Mouse (Mus musculus): ENCODE results near the gene Fxyd3. TPM values are rescaled to one million over a fixed set of nuclear protein-coding genes. Genes with fewer than 3 reads are reported as not detected.
A peak's percentile ranks its signal among the peaks of the same experiment; 100 is the strongest.

The Fxyd3 gene
- polyA plus RNA-seq, 1 experiment from 2014 or later = not detected

DNA sequence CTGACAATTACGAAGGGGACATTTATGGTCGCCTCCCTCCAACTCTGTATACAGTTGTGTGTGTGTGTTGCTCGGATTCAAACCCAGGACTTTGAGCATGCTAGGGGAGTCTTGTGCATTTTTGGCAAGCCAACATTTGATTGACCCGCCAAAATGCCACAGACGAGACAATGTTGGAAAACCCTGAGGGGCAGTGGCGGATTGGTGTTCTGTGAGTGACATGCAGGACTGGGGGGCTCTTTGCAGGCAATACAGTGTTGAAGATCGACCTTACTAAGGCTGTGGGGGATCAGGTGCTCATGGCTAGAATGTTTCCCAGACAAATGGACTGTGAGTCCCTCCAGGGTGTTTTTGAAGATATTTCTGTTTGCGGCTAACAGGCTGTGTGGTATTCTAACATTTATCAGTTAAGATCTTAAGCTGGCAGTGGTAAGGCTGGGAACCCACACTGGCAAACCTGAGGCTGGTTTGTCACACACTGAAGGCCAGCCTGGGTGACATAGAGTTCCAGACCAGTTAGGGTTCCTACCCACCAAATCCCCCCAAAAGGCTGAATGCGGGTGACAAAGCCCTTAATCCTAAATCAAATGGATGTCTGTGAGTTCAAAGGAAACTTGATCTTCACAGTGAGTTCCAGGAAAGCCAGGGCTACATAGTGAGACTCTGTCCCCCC lies 20.5 kb upstream of the Fxyd3 start:
- Histone ChIP-seq H3K9ac (no peak overlapping the region), H3K27me3 (replicated peaks) (no peaks in the 10 kb centered on the region), H3K27ac (no peak overlapping the region), H3K4me2 (no peak overlapping the region), H3K36me3 (replicated peaks) (no peaks in the 10 kb centered on the region), H3K4me1 (no peaks in the 10 kb centered on the region), H3K4me3 (no peak overlapping the region), H3K9me3 (no peaks in the 10 kb centered on the region)
- 0 out of 2 replicates have a peak, but pooled peaks have one; percentile 22 for ATAC-seq (replicated peaks)
- WGBS = 70% methylated on average over 9 of the region's 9 CpGs

GRCm38 (mm10) chr7:31094774-31095501 lies 18.4 kb upstream of the Fxyd3 start:
- H3K36me3 ChIP-seq (replicated peaks) = no peaks in the 10 kb centered on the region
- no peak overlapping the region for H3K4me3 ChIP-seq
- no peak for ATAC-seq (replicated peaks)
- 25% methylated on average over 12 of the region's 12 CpGs for WGBS
- no peak overlapping the region for H3K9ac ChIP-seq
- H3K9me3 ChIP-seq = no peaks in the 10 kb centered on the region
- no peaks in the 10 kb centered on the region for H3K27me3 ChIP-seq (replicated peaks)
- H3K4me2 ChIP-seq = no peak overlapping the region
- H3K27ac ChIP-seq = no peak overlapping the region
- no peaks in the 10 kb centered on the region for H3K4me1 ChIP-seq

DNA sequence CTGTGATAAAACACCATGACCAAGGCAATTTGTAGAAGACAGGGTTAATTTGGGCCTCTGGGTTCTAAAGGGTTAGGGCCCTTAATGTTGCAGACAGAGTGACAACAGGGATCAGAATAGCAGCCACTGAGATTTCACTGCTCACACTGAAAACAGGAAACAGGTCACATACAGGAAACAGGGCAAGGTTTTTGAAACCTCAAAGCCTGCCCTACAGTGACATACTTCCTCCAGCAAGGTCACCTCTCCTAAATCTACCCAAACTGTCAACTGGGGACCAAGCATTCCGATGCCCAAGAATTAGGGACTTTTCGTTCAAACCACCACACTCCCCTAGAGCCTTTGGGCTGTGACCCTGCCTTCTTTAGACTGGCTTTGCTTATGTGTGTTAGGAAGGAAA lies 13.2 kb upstream of the Fxyd3 start:
- Histone ChIP-seq H3K36me3 (replicated peaks) (no peaks in the 10 kb centered on the region), H3K9me3 (no peaks in the 10 kb centered on the region), H3K9ac (no peak overlapping the region), H3K27ac (no peak overlapping the region), H3K27me3 (replicated peaks) (no peaks in the 10 kb centered on the region), H3K4me3 (no peak overlapping the region), H3K4me1 (no peaks in the 10 kb centered on the region), H3K4me2 (no peak overlapping the region)
- 90% methylated on average over 2 of the region's 2 CpGs for WGBS
- no peak for ATAC-seq (replicated peaks)

DNA sequence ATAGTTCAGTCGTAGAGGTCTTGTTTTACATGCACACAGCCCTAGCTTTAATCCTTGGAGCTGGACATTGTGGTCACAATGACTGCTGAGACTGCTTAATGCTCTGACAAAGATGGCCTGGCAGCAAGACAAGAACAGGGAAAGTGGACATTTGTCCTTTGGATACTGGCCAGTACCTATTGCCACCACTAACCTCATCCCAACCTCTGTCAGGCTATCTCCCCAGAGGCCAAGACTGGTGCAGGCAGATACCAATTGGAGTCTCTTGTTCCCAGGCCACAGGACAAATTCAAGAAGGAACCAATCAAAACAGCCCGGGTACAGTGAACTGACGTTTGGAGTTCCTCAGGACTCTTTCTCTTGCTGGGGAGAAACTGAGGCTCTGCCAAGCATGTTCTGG lies 11.7 kb upstream of the Fxyd3 start:
- Histone ChIP-seq H3K4me1 (no peaks in the 10 kb centered on the region; the same call in 1 of the 2 replicates), H3K4me2 (no peak overlapping the region), H3K4me3 (no peak overlapping the region), H3K9ac (no peak overlapping the region), H3K27me3 (replicated peaks) (no peaks in the 10 kb centered on the region), H3K27ac (no peak overlapping the region), H3K36me3 (replicated peaks) (no peaks in the 10 kb centered on the region), H3K9me3 (no peaks in the 10 kb centered on the region)
- WGBS = 66% methylated on average over 3 of the region's 3 CpGs
- no peak for ATAC-seq (replicated peaks)

GRCm38 (mm10) chr7:31087262-31087661 lies 10.8 kb upstream of the Fxyd3 start:
- Histone ChIP-seq H3K36me3 (replicated peaks) (no peaks in the 10 kb centered on the region), H3K9ac (no peak overlapping the region), H3K27me3 (replicated peaks) (no peaks in the 10 kb centered on the region), H3K27ac (no peak overlapping the region), H3K4me2 (no peak overlapping the region), H3K4me1 (no peaks in the 10 kb centered on the region; the same call in 1 of the 2 replicates), H3K4me3 (no peak overlapping the region), H3K9me3 (no peaks in the 10 kb centered on the region)
- no peak for ATAC-seq (replicated peaks)
- WGBS = 85% methylated on average over 2 of the region's 2 CpGs

DNA sequence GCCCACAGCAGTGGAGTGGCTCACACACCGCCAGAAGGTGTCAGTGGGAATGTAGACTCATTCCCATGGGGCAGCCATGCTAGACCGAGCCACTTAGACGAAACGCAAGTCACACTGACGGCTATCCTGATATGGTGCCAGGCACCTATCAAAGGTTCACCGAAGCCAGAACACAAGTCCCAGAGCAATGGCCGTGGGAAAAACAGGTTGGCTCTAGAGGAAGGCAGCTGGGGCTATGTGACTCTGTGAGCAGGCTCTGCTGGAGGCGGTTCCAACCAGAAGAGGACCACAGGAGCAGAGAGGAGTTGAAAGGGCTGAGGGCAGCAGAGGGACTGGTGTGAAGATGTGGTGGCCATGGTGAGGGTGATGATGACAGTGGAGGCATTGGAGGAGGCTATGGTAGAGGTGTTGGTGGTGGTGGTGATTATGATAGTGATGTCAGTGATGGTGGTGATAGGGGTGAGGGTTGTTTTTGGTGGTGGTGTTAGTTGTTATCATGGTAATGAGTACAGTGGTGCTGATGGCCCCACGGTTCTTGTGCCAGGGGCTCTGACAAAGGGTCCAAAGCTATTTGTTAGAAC lies 9.8 kb upstream of the Fxyd3 start:
- 90% methylated on average over 9 of the region's 9 CpGs for WGBS
- H3K36me3 ChIP-seq (replicated peaks) = no peaks in the 10 kb centered on the region
- ATAC-seq (replicated peaks) = no peak
- no peak overlapping the region for H3K9ac ChIP-seq
- H3K9me3 ChIP-seq = no peaks in the 10 kb centered on the region
- H3K27me3 ChIP-seq (replicated peaks) = no peaks in the 10 kb centered on the region
- no peak overlapping the region for H3K4me3 ChIP-seq
- no peaks in the 10 kb centered on the region; the same call in 1 of the 2 replicates for H3K4me1 ChIP-seq
- H3K4me2 ChIP-seq = no peak overlapping the region
- no peak overlapping the region for H3K27ac ChIP-seq

DNA sequence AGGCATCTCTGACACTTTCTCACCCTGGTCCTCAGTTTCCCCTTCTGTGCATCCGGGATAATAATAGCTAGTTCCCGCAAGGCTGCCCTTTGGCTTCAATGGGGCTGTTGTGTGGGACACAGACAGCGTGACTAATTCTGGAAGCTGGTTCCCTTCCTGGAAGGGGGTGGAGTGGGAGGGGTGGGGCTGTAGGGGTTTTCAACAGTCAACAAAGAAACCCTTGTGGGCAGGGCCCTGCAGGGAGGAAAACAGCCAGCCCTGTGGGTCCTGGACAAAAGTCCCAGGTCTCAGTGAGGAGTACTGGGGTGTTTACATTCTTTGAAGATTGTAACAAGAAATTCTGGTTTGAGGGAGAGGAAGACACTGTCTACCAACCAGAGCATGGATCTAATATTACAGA lies 8.7 kb upstream of the Fxyd3 start:
- Histone ChIP-seq H3K27ac (no peak overlapping the region), H3K4me1 (no peaks in the 10 kb centered on the region; the same call in 1 of the 2 replicates), H3K4me2 (no peak overlapping the region), H3K27me3 (replicated peaks) (no peaks in the 10 kb centered on the region), H3K9me3 (no peaks in the 10 kb centered on the region), H3K36me3 (replicated peaks) (no peaks in the 10 kb centered on the region), H3K9ac (no peak overlapping the region), H3K4me3 (no peak overlapping the region)
- WGBS = 12% methylated on average over 3 of the region's 3 CpGs
- no peak for ATAC-seq (replicated peaks)

DNA sequence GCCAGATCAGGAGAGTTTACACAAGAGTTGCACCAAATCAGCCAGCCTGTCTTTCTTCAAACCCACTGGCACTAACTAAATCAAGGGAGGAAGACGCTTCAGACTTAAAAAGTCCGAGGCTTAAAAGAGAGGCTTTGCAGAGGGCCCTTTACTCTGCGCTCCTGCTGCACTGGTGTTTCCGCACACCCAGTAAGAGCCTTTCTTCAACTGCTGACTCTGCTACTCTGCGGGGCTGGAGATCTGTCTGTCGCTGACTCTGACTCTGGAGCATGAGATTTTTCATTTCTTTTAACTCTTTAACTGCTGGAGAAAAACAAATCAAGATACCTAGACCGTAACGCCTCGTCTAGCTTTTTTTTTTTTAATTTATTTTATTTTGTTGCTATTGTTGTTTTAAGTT lies 7.6 kb upstream of the Fxyd3 start:
- Histone ChIP-seq H3K4me2 (no peak overlapping the region), H3K4me3 (no peak overlapping the region), H3K27ac (no peak overlapping the region), H3K9me3 (no peaks in the 10 kb centered on the region), H3K9ac (no peak overlapping the region), H3K27me3 (replicated peaks) (no peaks in the 10 kb centered on the region), H3K36me3 (replicated peaks) (no peaks in the 10 kb centered on the region), H3K4me1 (no peaks in the 10 kb centered on the region; the same call in 1 of the 2 replicates)
- WGBS = 46% methylated on average over 9 of the region's 9 CpGs
- ATAC-seq (replicated peaks) = no peak

GRCm38 (mm10) chr7:31082831-31083588 lies 6.5 kb upstream of the Fxyd3 start:
- H3K9me3 ChIP-seq = no peaks in the 10 kb centered on the region
- WGBS = 57% methylated on average over 14 of the region's 14 CpGs
- no peak overlapping the region for H3K4me2 ChIP-seq
- no peak overlapping the region for H3K27ac ChIP-seq
- H3K4me3 ChIP-seq = no peak overlapping the region
- H3K27me3 ChIP-seq (replicated peaks) = no peaks in the 10 kb centered on the region
- H3K36me3 ChIP-seq (replicated peaks) = no peaks in the 10 kb centered on the region
- no peak overlapping the region for H3K9ac ChIP-seq
- 0 out of 2 replicates have a peak, but pooled peaks have one; percentile 17 for ATAC-seq (replicated peaks)
- H3K4me1 ChIP-seq = no peaks in the 10 kb centered on the region; the same call in 1 of the 2 replicates

GRCm38 (mm10) chr7:31082106-31082505 lies 5.6 kb upstream of the Fxyd3 start:
- Histone ChIP-seq H3K27me3 (replicated peaks) (no peaks in the 10 kb centered on the region), H3K9ac (no peak overlapping the region), H3K4me2 (no peak overlapping the region), H3K9me3 (no peaks in the 10 kb centered on the region), H3K27ac (no peak overlapping the region), H3K4me1 (no peaks in the 10 kb centered on the region; the same call in 1 of the 2 replicates), H3K36me3 (replicated peaks) (no peaks in the 10 kb centered on the region), H3K4me3 (no peak overlapping the region)
- ATAC-seq (replicated peaks) = no peak

- WGBS = 35% methylated on average over 1 of the region's 1 CpGs
- Histone ChIP-seq H3K9me3 (no peaks in the 10 kb centered on the region), H3K27me3 (replicated peaks) (no peaks in the 10 kb centered on the region), H3K4me3 (no peak overlapping the region), H3K36me3 (replicated peaks) (no peaks in the 10 kb centered on the region), H3K4me1 (no peaks in the 10 kb centered on the region; the same call in 1 of the 2 replicates), H3K9ac (no peak overlapping the region), H3K27ac (no peak overlapping the region), H3K4me2 (no peak overlapping the region)
- no peak for ATAC-seq (replicated peaks)
These were observed 4.6 kb upstream of the Fxyd3 start for GRCm38 (mm10) chr7:31081106-31081505.

GRCm38 (mm10) chr7:31080611-31081010 lies 4.1 kb upstream of the Fxyd3 start:
- Histone ChIP-seq H3K9me3 (no peaks in the 10 kb centered on the region), H3K4me2 (no peak overlapping the region), H3K4me1 (no peaks in the 10 kb centered on the region; the same call in 1 of the 2 replicates), H3K9ac (no peak overlapping the region), H3K36me3 (replicated peaks) (no peaks in the 10 kb centered on the region), H3K27me3 (replicated peaks) (no peaks in the 10 kb centered on the region), H3K27ac (no peak overlapping the region), H3K4me3 (no peak overlapping the region)
- WGBS = 32% methylated on average over 3 of the region's 3 CpGs
- no peak for ATAC-seq (replicated peaks)

All from midbrain, embryonic 15.5 days (tissue).